Mouse (Mus musculus) liver, embryonic 14.5 days (tissue): Measurements from ENCODE around the gene Tbc1d17. TPM values are rescaled to one million over a fixed set of nuclear protein-coding genes. Genes with fewer than 3 reads are reported as not detected.
A peak's percentile ranks its signal among the peaks of the same experiment; 100 is the strongest.

Source experiments
- ATAC-seq: fragments of 200-750 bp; cut with Nextera tagmentation; 2 replicates; pipeline ENCODE4 v1.8.0; 2017; ENCODE audit warnings: moderate number of reproducible peaks, mild to moderate bottlenecking, moderate library complexity; ENCODE audit not compliant: insufficient read depth
- DNase-seq, 3 experiments: peaks; one replicate each; pipeline ENCODE4 v3.0.0-alpha.2; 2012 to 2013; ENCODE audit warnings: low read depth in 3 of 3, low spot score in 3 of 3
- H3K27ac ChIP-seq: fragments of 300-500 bp; sonication (generic); 2 replicates; pipeline ENCODE4 v1.5.1; 2014; ENCODE audit warnings: moderate library complexity, mild to moderate bottlenecking, control low read depth, inconsistent platforms
- H3K27me3 ChIP-seq: fragments of 300-500 bp; sonication (generic); 2 replicates; pipeline ENCODE4 v1.6.1; 2014; ENCODE audit warnings: mild to moderate bottlenecking, low read length, moderate library complexity; ENCODE audit not compliant: control insufficient read depth, insufficient read depth
- H3K36me3 ChIP-seq: fragments of 300-500 bp; sonication (generic); replicated peaks from 2 replicates; pipeline ENCODE4 v1.6.1; 2014; ENCODE audit warnings: low read depth; ENCODE audit not compliant: control insufficient read depth, insufficient read depth
- H3K4me1 ChIP-seq, 2 experiments: fragments of 200-500 bp in 1 of 2; fragments of 300-500 bp in 1 of 2; sonication (generic) in 1 of 2; replicated peaks; 2 replicates each; pipeline ENCODE4 v1.6.1; 2012 to 2014; ENCODE audit warnings: antibody characterized with exemption in 1 of 2, inconsistent platforms in 1 of 2, low read length in 1 of 2; ENCODE audit not compliant: control insufficient read depth in 2 of 2, insufficient read depth in 2 of 2
- H3K4me2 ChIP-seq: fragments of 300-500 bp; sonication (generic); 2 replicates; pipeline ENCODE4 v1.6.1; 2014; ENCODE audit warnings: low read depth, mild to moderate bottlenecking, control low read depth, moderate library complexity
- H3K4me3 ChIP-seq, 2 experiments: fragments of 200-500 bp in 1 of 2; fragments of 300-500 bp in 1 of 2; sonication (generic) in 1 of 2; 2 replicates each; pipeline ENCODE4 v1.5.1; 2012 to 2014; ENCODE audit warnings: low read depth in 2 of 2, low read length in 2 of 2, mild to moderate bottlenecking in 2 of 2, control low read depth in 1 of 2, inconsistent platforms in 1 of 2, moderate library complexity in 1 of 2; ENCODE audit not compliant: insufficient read depth in 1 of 2
- H3K9ac ChIP-seq: fragments of 300-500 bp; sonication (generic); replicated peaks from 2 replicates; pipeline ENCODE4 v1.6.1; 2014; ENCODE audit warnings: mild to moderate bottlenecking, control low read depth, moderate library complexity
- H3K9me3 ChIP-seq: fragments of 300-500 bp; sonication (generic); 2 replicates; pipeline ENCODE4 v1.6.1; 2016; ENCODE audit warnings: low read length, mixed read lengths; ENCODE audit not compliant: control insufficient read depth
- CTCF ChIP-seq: IDR thresholded peaks from 2 replicates; pipeline ENCODE4 v1.5.1; 2016; ENCODE audit warnings: antibody characterized with exemption, low read depth, control low read depth
- EP300 ChIP-seq: IDR thresholded peaks from 2 replicates; pipeline ENCODE4 v1.6.1; 2016; ENCODE audit warnings: antibody characterized with exemption, low read depth
- WGBS: fragments of 180-500 bp; shearing (Covaris S2); extraction: QIAGEN DNeasy Blood & Tissue Kit; methylation state at CpG from one replicate; pipeline ENCODE4 v1.1.7; 2014; ENCODE audit not compliant: insufficient replicate concordance; 5-methylcytosine and 5-hydroxymethylcytosine counted together
- polyA plus RNA-seq, 2 experiments: library from polyadenylated mRNA; depleted of rRNA in 1 of 2; stranded (reverse) in 1 of 2; unstranded in 1 of 2; fragments of >200 nt; fragmentation: Nextera tagmentation in 1 of 2; extraction: Ambion mirVana in 1 of 2; gene quantifications; 2 replicates each; pipeline versions ENCODE4 v1.2.1 to v1.2.3; 2012 to 2014

Gene Tbc1d17
- polyA plus RNA-seq, 2 experiments, result 16.2 to 18.3 TPM

DNA sequence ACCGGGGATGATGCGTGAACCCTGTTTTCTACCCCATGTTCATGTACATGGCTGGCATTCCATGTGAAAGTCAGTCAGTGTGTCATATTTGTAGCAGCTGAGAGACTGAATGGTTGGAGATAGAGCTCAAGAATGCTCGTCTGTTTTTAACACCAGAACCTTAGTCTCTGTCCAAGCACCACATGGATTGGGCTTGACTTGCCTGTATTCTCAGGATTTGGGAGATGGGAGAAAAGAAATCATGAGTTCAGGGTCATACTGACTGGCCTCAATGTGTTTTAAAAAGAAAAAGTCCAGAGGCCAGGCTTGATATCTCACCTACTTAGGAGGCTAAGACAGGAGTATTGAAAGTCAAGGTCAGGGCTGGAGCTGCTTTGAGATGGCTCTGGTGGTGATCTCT lies 31.4 kb downstream of the Tbc1d17 start:
- DNase-seq (no peak), ATAC-seq (no peak)
- H3K4me3 ChIP-seq, result peak overlapping the region; percentile 82 to 94
- peak overlapping the region; percentile 84 for H3K4me2 ChIP-seq
- H3K27ac ChIP-seq, result peak overlapping the region; percentile 94
- H3K9me3 ChIP-seq, result no peaks in the 10 kb centered on the region
- H3K9ac ChIP-seq, result peak overlapping the region; percentile 96
- TF ChIP-seq CTCF (no peak), EP300 (no peak)
- WGBS, result 24% methylated on average over 3 of the region's 3 CpGs
- H3K4me1 ChIP-seq, result peaks cover 36 to 52% of the 10 kb centered on the region in 2 experiments
- H3K27me3 ChIP-seq, result no peaks in the 10 kb centered on the region
- peaks cover 8% of the 10 kb centered on the region; the same call in 1 of the 2 replicates for H3K36me3 ChIP-seq

DNA sequence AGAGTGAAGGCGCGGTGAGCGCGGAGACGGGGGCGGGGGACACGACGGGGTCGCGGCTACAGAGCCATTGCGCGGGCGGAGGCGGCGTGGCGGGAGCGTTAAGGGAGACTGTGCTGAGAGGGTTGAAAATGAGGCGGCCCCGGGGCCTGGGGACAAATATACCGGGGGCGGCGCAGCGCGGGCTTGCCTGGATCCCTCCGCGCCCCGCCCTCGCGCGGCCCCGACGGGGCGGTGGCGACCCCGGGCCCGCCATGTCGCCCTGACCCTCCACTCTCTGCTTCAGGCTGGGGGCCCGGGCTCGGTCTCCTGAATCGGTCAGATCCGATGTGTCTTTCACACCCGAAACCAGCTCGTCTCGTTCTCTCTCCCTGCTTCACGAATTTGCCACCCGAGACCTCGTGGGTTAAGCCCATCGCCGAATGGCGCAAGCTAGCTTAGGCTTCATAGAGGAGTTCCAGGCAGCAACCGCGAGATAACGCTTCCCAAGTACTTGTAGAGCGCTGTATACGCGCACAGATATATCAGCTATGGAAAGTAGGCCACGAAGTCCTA lies 32.3 kb downstream of the Tbc1d17 start, which contains the start of gene Atf5:
TSS of gene Atf5 (minus strand) at position 189 of the 552 bp plus-strand sequence.
- no peaks in the 10 kb centered on the region for H3K9me3 ChIP-seq
- peak within 1 kb of the TSS; percentile 84 for H3K4me2 ChIP-seq
- peak within 1 kb of the TSS; percentile 96 for H3K9ac ChIP-seq
- peaks cover 8% of the 10 kb centered on the region; the same call in 1 of the 2 replicates for H3K36me3 ChIP-seq
- H3K4me1 ChIP-seq, result peaks cover 36 to 49% of the 10 kb centered on the region in 2 experiments
- DNase-seq, result peak; percentile 59 to 67 (median 66)
- ATAC-seq, result peak; percentile 21
- H3K4me3 ChIP-seq, result peak within 1 kb of the TSS; percentile 82 to 94
- peak within 1 kb of the TSS; percentile 94 for H3K27ac ChIP-seq
- H3K27me3 ChIP-seq, result no peaks in the 10 kb centered on the region
- TF ChIP-seq CTCF (no peak), EP300 (no peak)
- WGBS, result under 1% methylated on average over 53 of the region's 57 CpGs

DNA sequence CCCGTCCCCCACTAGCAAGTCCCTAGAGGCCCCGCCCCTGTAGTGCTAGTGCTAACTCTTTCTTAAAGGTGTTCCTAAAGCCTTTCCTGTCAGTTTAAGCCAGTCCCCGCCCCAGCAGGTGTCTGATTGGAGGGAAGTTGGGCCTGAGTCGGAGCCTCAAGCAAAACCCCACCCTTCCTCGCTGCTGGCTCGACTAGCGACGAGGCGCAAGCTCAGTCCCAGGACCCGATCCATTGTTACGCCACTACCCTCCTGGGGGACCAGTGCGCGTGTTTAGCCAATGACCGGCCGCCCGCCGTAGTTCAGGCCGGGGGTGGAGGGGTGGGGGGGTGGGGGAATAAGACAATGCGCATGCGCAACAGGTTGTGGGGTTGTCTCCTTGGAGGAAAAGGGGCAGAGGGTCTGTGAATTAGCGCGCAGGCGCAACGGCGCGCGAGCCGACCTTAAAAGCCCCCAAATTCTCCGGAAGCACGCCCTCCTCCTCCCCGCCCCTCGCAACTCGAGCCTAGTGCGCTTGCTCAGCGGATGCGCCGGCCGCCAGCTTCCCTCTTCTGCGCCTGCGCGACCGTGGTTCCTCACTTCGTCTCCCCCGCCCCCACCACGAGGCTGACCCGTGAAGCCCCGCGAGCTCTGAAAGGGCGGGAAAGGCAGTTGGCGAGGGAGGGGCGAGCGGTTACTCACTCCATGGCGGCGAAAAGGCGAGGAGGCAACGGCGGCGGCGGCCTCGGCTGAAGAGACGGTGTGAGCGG lies 33.0 kb downstream of the Tbc1d17 start, which contains the start of the genes Nup62 and Il4i1:
TSS of gene Nup62 (plus strand) at position 368 of the 749 bp plus-strand sequence.
TSS of gene Il4i1 (plus strand) at position 667 of the 749 bp plus-strand sequence.
- Histone ChIP-seq H3K4me2 (peak within 1 kb of the TSS; percentile 84), H3K36me3 (peaks cover 8% of the 10 kb centered on the region; the same call in 1 of the 2 replicates), H3K9ac (peak within 1 kb of the TSS; percentile 96), H3K27ac (peak within 1 kb of the TSS; percentile 94), H3K27me3 (no peaks in the 10 kb centered on the region), H3K9me3 (no peaks in the 10 kb centered on the region), H3K4me1 (peaks cover 31 to 43% of the 10 kb centered on the region in 2 experiments), H3K4me3 (peak within 1 kb of the TSS; percentile 82 to 94)
- WGBS, result under 1% methylated on average over 62 of the region's 62 CpGs
- ATAC-seq (peak; percentile 87), DNase-seq (peak; percentile 99 to 100 (median 99))
- TF ChIP-seq EP300 (no peak), CTCF (0 out of 2 replicates have a peak, but pooled peaks have one; percentile 5)

GRCm38 (mm10) chr7:44814952-44815553 lies 33.8 kb downstream of the Tbc1d17 start:
- WGBS, result 44% methylated on average over 14 of the region's 14 CpGs
- peak overlapping the region; percentile 82 to 94 for H3K4me3 ChIP-seq
- DNase-seq (no peak), ATAC-seq (no peak)
- H3K4me2 ChIP-seq, result peak overlapping the region; percentile 84
- H3K27me3 ChIP-seq, result no peaks in the 10 kb centered on the region
- peak overlapping the region; percentile 94 for H3K27ac ChIP-seq
- peaks cover 25 to 34% of the 10 kb centered on the region in 2 experiments for H3K4me1 ChIP-seq
- H3K9me3 ChIP-seq, result no peaks in the 10 kb centered on the region
- TF ChIP-seq CTCF (no peak), EP300 (no peak)
- H3K9ac ChIP-seq, result peak overlapping the region; percentile 69
- H3K36me3 ChIP-seq, result peaks cover 5% of the 10 kb centered on the region; the same call in 1 of the 2 replicates

DNA sequence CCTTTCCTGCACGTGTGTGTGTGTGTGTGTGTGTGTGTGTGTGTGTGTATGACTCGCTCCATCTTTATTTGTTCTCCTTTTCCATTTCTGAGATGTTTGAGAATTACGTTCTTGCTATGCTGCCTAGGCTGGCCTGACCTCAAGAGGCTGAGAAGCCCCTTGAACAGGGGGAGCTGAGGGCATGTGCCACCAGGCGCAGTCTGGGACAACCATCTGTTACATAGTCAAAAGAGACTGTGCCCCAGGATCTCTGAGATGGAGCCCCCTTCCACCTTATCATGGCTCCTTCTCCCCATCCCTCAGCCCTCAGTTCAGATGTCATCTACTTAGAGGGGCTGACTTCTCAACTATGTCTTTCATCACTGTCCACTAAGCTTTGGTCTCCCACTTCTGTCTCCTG lies 34.5 kb downstream of the Tbc1d17 start:
- Histone ChIP-seq H3K36me3 (peaks cover 4% of the 10 kb centered on the region; the same call in 1 of the 2 replicates), H3K4me3 (no peak overlapping the region), H3K27me3 (no peaks in the 10 kb centered on the region), H3K9ac (no peak overlapping the region), H3K27ac (no peak overlapping the region), H3K4me2 (peak overlapping the region; percentile 84; the same call in 1 of the 2 replicates), H3K4me1 (peaks cover 21 to 28% of the 10 kb centered on the region in 2 experiments), H3K9me3 (no peaks in the 10 kb centered on the region)
- DNase-seq (no peak), ATAC-seq (no peak)
- no peak for TF ChIP-seq CTCF
- no peak for TF ChIP-seq EP300
- WGBS, result 79% methylated on average over 4 of the region's 4 CpGs
